Mouse (Mus musculus): ENCODE measurements around the gene Birc5.

- TF ChIP-seq EP300 (optimal IDR thresholded peaks at IDR 0.05) (no peak), CTCF (IDR thresholded peaks at IDR 0.05; ENCODE audit: low read depth) (no peak)
Measured at GRCm38 (mm10) chr11:117826916-117827315, 22.1 kb upstream of the Birc5 start.

Data from stomach, postnatal 0 days (tissue).